22 mouse cellular contexts compared by ENCODE assay signal in genomic region chr13:52605911-52606310, GRCm38 (mm10). TPM values are rescaled to one million over a fixed set of nuclear protein-coding genes. Genes with fewer than 3 reads are reported as not detected.
DNase-seq lines count a peak whose midpoint lies in the region; ATAC-seq and TF ChIP-seq lines count a peak whose summit lies in the region.
"Had no signal": no experiment of that assay in that cellular context is flagged by ENCODE, and none has a peak within 500 bp of the region (broad histone marks: within the 10 kb centered on the region; RNA-seq: fewer than 3 reads in every experiment).

No protein-coding gene starts in this region.

- no peak for TF ChIP-seq CTCF in lung, postnatal 0 days (IDR thresholded peaks at IDR 0.05)

- 58% methylated on average over 4 of the region's 4 CpGs for WGBS in lung, postnatal 0 days
- 64% methylated on average over 4 of the region's 4 CpGs for WGBS in midbrain, embryonic 16.5 days

- H3K27me3 ChIP-seq in lung, postnatal 0 days (replicated peaks; ENCODE audit: insufficient read depth, low read length): no peaks in the 10 kb centered on the region
- no peaks in the 10 kb centered on the region for H3K27me3 ChIP-seq in midbrain, embryonic 16.5 days (ENCODE audit: control insufficient read depth, insufficient read depth, low read depth, low read length)
- H3K27me3 ChIP-seq: lung, embryonic 15.5 days; neural tube, embryonic 13.5 days had no signal

- H3K9ac ChIP-seq in lung, postnatal 0 days (replicated peaks; ENCODE audit: low read depth): no peak overlapping the region
- H3K9ac ChIP-seq in midbrain, embryonic 16.5 days (ENCODE audit: low read depth, low read length): no peak overlapping the region
- H3K9ac ChIP-seq: lung, embryonic 15.5 days; neural tube, embryonic 13.5 days had no signal

- intact Hi-C loops in heart, postnatal 10 days (cut with DNase I): no loop called here

- no peak overlapping the region for H3K4me2 ChIP-seq in lung, postnatal 0 days (replicated peaks; ENCODE audit: low read depth, low read length)
- H3K4me2 ChIP-seq in midbrain, embryonic 16.5 days (ENCODE audit: low read length): no peak overlapping the region
- H3K4me2 ChIP-seq: lung, embryonic 15.5 days; neural tube, embryonic 13.5 days had no signal

- no peaks in the 10 kb centered on the region; the same call in 1 of the 2 replicates for H3K9me3 ChIP-seq in lung, postnatal 0 days (ENCODE audit: low read length)
- H3K9me3 ChIP-seq in midbrain, embryonic 16.5 days (replicated peaks; ENCODE audit: control insufficient read depth, low read length, poor library complexity, severe bottlenecking): no peaks in the 10 kb centered on the region
- H3K9me3 ChIP-seq: lung, embryonic 15.5 days; midbrain, embryonic 10.5 days; neural tube, embryonic 13.5 days had no signal

- H3K4me3 ChIP-seq in lung, postnatal 0 days (ENCODE audit: low read depth, low read length): no peak overlapping the region
- H3K4me3 ChIP-seq in midbrain, embryonic 16.5 days (ENCODE audit: low read depth, low read length): no peak overlapping the region
- H3K4me3 ChIP-seq: embryonic facial prominence, embryonic 10.5 days; lung, embryonic 15.5 days; midbrain, embryonic 10.5 days; neural tube, embryonic 13.5 days had no signal

- ATAC-seq in lung, postnatal 0 days: no peak
- ATAC-seq in midbrain, embryonic 16.5 days: no peak
- ATAC-seq: forebrain, embryonic 16.5 days; hindbrain, postnatal 0 days had no signal

- H3K36me3 ChIP-seq in lung, postnatal 0 days (ENCODE audit: insufficient read depth, low read length): no peaks in the 10 kb centered on the region
- no peaks in the 10 kb centered on the region for H3K36me3 ChIP-seq in midbrain, embryonic 16.5 days (ENCODE audit: control insufficient read depth, insufficient read depth, low read length)
- H3K36me3 ChIP-seq: embryonic facial prominence, embryonic 10.5 days; lung, embryonic 15.5 days; midbrain, embryonic 10.5 days; neural tube, embryonic 13.5 days had no signal

- TF ChIP-seq EP300 in lung, postnatal 0 days (IDR thresholded peaks at IDR 0.05): no peak

- peak; percentile 30 for DNase-seq in gastrocnemius, adult 18-20 months (ENCODE audit: low spot score)
- DNase-seq in gastrocnemius, adult 8-10 months (ENCODE audit: low spot score in 2 of 2): no peak
- DNase-seq in lung, postnatal 10 days: peak; percentile 67
- DNase-seq in lung, postnatal 0 days (ENCODE audit: low spot score): no peak
- peak; percentile 11 for DNase-seq in adipocyte (ENCODE audit: low spot score)
- peak; percentile 76 to 77 for DNase-seq in heart, postnatal 10 days
- no peak for DNase-seq in ovary, adult 18-20 months (ENCODE audit: low spot score)
- DNase-seq: adrenal gland, adult 8-10 months; cerebellum, adult 18-20 months; kidney, adult 18-20 months; kidney, postnatal 25 days; layer of hippocampus, adult 9-11 months; right cerebral cortex, postnatal 14 days; thymus, postnatal 25 days had no signal

- no peak overlapping the region for H3K27ac ChIP-seq in lung, postnatal 0 days (ENCODE audit: low read length)
- no peak overlapping the region for H3K27ac ChIP-seq in midbrain, embryonic 16.5 days (ENCODE audit: low read length)
- H3K27ac ChIP-seq: embryonic facial prominence, embryonic 10.5 days; hindbrain, postnatal 0 days; lung, embryonic 15.5 days; midbrain, embryonic 10.5 days; neural tube, embryonic 13.5 days; stomach, postnatal 0 days had no signal

- H3K4me1 ChIP-seq in lung, postnatal 0 days (ENCODE audit: insufficient read depth, low read depth, low read length): no peaks in the 10 kb centered on the region
- peaks cover 8% of the 10 kb centered on the region; the same call in 1 of the 2 replicates for H3K4me1 ChIP-seq in midbrain, embryonic 16.5 days (ENCODE audit: control insufficient read depth, insufficient read depth, low read length)
- H3K4me1 ChIP-seq: lung, embryonic 15.5 days; midbrain, embryonic 10.5 days; neural tube, embryonic 13.5 days had no signal

RNA-seq across cellular contexts. Expression of gene Syk, which starts 22.9 kb away (rescaled TPM):
- 1 to 10 TPM; 1.5 to 2.6 TPM for total RNA-seq in gastrocnemius, adult 18-20 months (2021)
- 1 to 10 TPM in 3 of 4 experiments, under 1 TPM in 1; 0.46 to 1.6 (median 1.3) TPM for total RNA-seq in gastrocnemius, adult 8-10 months (2022)
- polyA plus RNA-seq in lung, postnatal 0 days (2015; fragmentation: Nextera tagmentation; extraction: Ambion mirVana): 4.3 and 5.5 TPM in 2 replicates
- total RNA-seq in heart, postnatal 10 days (2021): 10 to 100 TPM; 17.6 to 22.0 TPM
- 1.1 and 1.2 TPM in 2 replicates for polyA plus RNA-seq in midbrain, embryonic 16.5 days (2015; fragmentation: Nextera tagmentation; extraction: Ambion mirVana)

Comparison
In these comparisons a context has a peak if more than half of its experiments do, and no peak if none do; other contexts are left out.
1. DNase-seq: peak in gastrocnemius, adult 18-20 months (single experiment), lung, postnatal 10 days (single experiment), adipocyte (single experiment) and heart, postnatal 10 days (2 of 2); none in gastrocnemius, adult 8-10 months (0 of 2), lung, postnatal 0 days (single experiment) and ovary, adult 18-20 months (single experiment).
2. RNA of gene Syk, which starts 22.9 kb away (total RNA-seq): 17.6 to 22.0 TPM in heart, postnatal 10 days; 1.5 to 2.6 TPM in gastrocnemius, adult 18-20 months and 0.46 to 1.6 TPM in gastrocnemius, adult 8-10 months; every median in the first group is over 4 times any median in the second.